Mouse (Mus musculus): ENCODE results near the gene 6430628N08Rik. TPM values are rescaled to one million over a fixed set of nuclear protein-coding genes. Genes with fewer than 3 reads are reported as not detected.

6430628N08Rik gene
- polyA plus RNA-seq, 1 experiment from 2014 or later = not detected

DNA sequence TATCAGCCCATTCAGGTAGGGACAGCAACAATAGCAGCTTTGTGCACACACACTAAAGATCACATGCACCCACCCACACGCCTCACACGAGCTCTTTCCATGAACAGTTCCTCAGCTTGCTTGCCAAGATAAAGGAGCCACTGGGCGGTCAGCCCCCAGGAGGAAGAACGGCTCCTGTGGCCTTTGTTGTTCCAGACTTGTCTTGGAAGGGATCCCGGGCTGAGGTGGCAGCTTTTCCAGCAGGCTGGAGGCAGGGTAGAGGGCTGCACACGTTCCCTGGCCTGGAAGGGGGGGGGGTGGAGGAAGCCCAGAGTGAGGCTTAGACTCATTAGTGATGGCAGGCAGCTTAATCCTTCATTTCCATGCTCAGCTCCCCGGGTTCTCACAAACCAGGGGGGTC is 18.2 kb downstream of the 6430628N08Rik start:
- Histone ChIP-seq H3K36me3 (replicated peaks; ENCODE audit: control insufficient read depth, insufficient read depth, low read depth, low read length) (no peaks in the 10 kb centered on the region), H3K9me3 (replicated peaks; ENCODE audit: control insufficient read depth, low read length) (no peaks in the 10 kb centered on the region), H3K4me1 (ENCODE audit: control insufficient read depth, insufficient read depth, low read length) (no peaks in the 10 kb centered on the region; the same call in 1 of the 2 replicates), H3K4me3 (ENCODE audit: low read depth, low read length) (no peak overlapping the region), H3K9ac (replicated peaks; ENCODE audit: low read length) (no peak overlapping the region), H3K27ac (replicated peaks; ENCODE audit: low read depth, low read length) (no peak overlapping the region), H3K27me3 (ENCODE audit: control insufficient read depth, insufficient read depth, low read length) (peaks cover 17% of the 10 kb centered on the region), H3K4me2 (ENCODE audit: low read depth, low read length) (no peak overlapping the region)
- no peak for ATAC-seq (replicated peaks; ENCODE audit: insufficient number of reproducible peaks, low FRiP score, low TSS enrichment, low read depth)
- no peak for DNase-seq (ENCODE audit: low spot score)
- WGBS = 19% methylated on average over 7 of the region's 7 CpGs

DNA sequence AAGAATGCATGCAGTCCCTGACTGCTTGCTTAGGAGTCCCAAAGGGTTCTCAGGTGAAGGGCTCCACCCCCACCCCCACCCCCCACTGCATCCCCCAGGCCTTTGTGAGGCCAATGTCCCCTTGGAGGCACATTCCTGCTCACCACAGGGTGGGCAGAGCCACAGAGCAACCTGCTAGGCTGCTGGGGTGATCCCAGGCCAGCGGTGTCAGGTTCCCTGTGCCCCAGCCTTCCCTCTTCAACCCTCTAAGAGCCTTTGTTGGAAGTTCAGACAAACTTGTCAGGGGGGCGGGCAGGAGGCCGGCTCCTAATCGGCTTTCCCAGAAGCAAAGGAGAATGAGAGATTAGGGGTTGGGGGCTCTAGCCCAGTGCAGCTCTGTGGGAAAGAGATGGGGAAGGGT is 21.1 kb downstream of the 6430628N08Rik start:
- DNase-seq (ENCODE audit: low spot score) (peak; percentile 46), ATAC-seq (replicated peaks; ENCODE audit: insufficient number of reproducible peaks, low FRiP score, low TSS enrichment, low read depth) (peak; percentile 84)
- Histone ChIP-seq H3K27me3 (ENCODE audit: control insufficient read depth, insufficient read depth, low read length) (peaks cover 2% of the 10 kb centered on the region), H3K9me3 (replicated peaks; ENCODE audit: control insufficient read depth, low read length) (no peaks in the 10 kb centered on the region), H3K27ac (replicated peaks; ENCODE audit: low read depth, low read length) (no peak overlapping the region), H3K4me2 (ENCODE audit: low read depth, low read length) (no peak overlapping the region), H3K4me3 (ENCODE audit: low read depth, low read length) (no peak overlapping the region), H3K36me3 (replicated peaks; ENCODE audit: control insufficient read depth, insufficient read depth, low read depth, low read length) (no peaks in the 10 kb centered on the region), H3K4me1 (ENCODE audit: control insufficient read depth, insufficient read depth, low read length) (no peaks in the 10 kb centered on the region; the same call in 1 of the 2 replicates), H3K9ac (replicated peaks; ENCODE audit: low read length) (no peak overlapping the region)
- WGBS = 0% methylated on average over 4 of the region's 4 CpGs

DNA sequence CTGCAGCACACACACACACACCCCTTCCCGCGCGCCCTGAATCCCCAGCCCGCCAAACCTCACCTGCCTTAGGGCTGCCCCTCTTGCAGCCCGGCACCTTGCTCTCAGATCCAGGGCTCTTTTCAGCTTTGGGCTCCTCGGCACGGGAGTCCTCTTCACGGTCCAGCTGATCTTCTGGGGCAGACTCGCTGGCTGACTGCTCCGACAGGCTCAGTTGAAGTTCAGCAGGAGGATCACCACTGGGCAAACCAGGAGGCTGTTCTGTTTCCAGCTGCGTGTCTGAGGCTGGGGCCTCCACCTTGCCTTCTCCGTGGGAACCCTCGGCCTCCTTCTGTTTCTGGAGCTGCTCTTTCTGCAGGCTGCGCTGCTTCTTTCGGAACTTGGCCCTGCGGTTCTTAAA is 29.4 kb downstream of the 6430628N08Rik start:
- H3K4me2 ChIP-seq (ENCODE audit: low read depth, low read length) = no peak overlapping the region
- H3K27ac ChIP-seq (replicated peaks; ENCODE audit: low read depth, low read length) = no peak overlapping the region
- peaks cover 4% of the 10 kb centered on the region; the same call in 1 of the 2 replicates for H3K27me3 ChIP-seq (ENCODE audit: control insufficient read depth, insufficient read depth, low read length)
- no peaks in the 10 kb centered on the region for H3K9me3 ChIP-seq (replicated peaks; ENCODE audit: control insufficient read depth, low read length)
- H3K4me3 ChIP-seq (ENCODE audit: low read depth, low read length) = no peak overlapping the region
- no peaks in the 10 kb centered on the region for H3K4me1 ChIP-seq (ENCODE audit: control insufficient read depth, insufficient read depth, low read length)
- H3K36me3 ChIP-seq (replicated peaks; ENCODE audit: control insufficient read depth, insufficient read depth, low read depth, low read length) = no peaks in the 10 kb centered on the region
- H3K9ac ChIP-seq (replicated peaks; ENCODE audit: low read length) = no peak overlapping the region
- no peak for ATAC-seq (replicated peaks; ENCODE audit: insufficient number of reproducible peaks, low FRiP score, low TSS enrichment, low read depth)
- DNase-seq (ENCODE audit: low spot score) = no peak
- 79% methylated on average over 16 of the region's 16 CpGs for WGBS

DNA sequence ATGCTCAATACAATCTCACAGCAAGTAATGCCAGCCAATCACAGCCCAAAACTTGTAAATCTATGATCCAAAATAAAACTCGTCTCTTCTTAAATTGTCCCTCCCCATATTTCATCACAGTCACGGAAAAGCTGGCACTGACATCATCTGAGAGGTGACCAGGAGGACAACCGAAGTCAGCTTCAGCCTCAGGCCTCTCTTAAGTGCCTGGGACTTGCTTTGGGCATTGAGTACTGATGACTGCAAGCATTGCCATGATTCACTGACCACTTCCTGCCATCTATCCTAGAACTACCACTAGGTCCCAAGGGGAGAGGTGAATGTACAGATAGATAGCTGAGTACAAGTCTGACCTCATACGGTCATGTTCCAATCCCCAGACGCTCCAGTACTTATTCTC is 32.2 kb downstream of the 6430628N08Rik start:
- Histone ChIP-seq H3K36me3 (replicated peaks; ENCODE audit: control insufficient read depth, insufficient read depth, low read depth, low read length) (no peaks in the 10 kb centered on the region), H3K9me3 (replicated peaks; ENCODE audit: control insufficient read depth, low read length) (no peaks in the 10 kb centered on the region), H3K4me3 (ENCODE audit: low read depth, low read length) (no peak overlapping the region), H3K4me2 (ENCODE audit: low read depth, low read length) (no peak overlapping the region), H3K9ac (replicated peaks; ENCODE audit: low read length) (no peak overlapping the region), H3K4me1 (ENCODE audit: control insufficient read depth, insufficient read depth, low read length) (no peaks in the 10 kb centered on the region), H3K27ac (replicated peaks; ENCODE audit: low read depth, low read length) (no peak overlapping the region), H3K27me3 (ENCODE audit: control insufficient read depth, insufficient read depth, low read length) (peaks cover 6% of the 10 kb centered on the region; the same call in 1 of the 2 replicates)
- ATAC-seq (replicated peaks; ENCODE audit: insufficient number of reproducible peaks, low FRiP score, low TSS enrichment, low read depth) (no peak), DNase-seq (ENCODE audit: low spot score) (no peak)
- 90% methylated on average over 5 of the region's 5 CpGs for WGBS

DNA sequence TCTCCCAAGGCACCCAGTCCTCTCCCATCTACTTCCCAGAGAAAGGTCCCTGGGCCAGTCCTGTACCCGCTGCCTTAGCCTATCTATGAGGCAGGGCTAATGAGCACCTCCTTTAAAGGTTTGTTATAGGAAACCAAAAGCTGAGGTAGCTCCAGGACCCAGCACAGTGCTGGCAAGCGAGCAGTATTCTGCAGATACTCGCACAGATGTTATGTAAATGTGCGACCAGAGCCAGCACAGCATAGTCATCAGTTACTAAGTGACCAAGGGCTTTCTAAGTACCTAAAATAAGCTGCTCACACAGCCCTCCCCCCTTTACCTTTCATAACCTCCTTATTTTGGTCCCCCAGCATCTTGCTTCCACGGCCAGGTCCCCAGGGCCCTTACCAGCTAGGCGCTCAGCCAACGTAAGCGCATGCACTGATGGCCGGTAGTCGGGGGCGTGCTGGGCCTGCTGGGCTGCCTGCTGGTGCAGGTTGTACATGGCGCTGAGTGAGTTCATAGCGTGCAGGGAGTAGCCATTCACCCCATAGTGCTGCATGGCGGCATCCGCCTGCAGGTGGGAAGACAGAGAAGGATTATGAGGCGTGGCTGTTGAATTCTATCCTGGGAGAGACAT is 32.9 kb downstream of the 6430628N08Rik start:
- Histone ChIP-seq H3K9ac (replicated peaks; ENCODE audit: low read length) (no peak overlapping the region), H3K4me3 (ENCODE audit: low read depth, low read length) (no peak overlapping the region), H3K4me2 (ENCODE audit: low read depth, low read length) (no peak overlapping the region), H3K4me1 (ENCODE audit: control insufficient read depth, insufficient read depth, low read length) (no peaks in the 10 kb centered on the region), H3K9me3 (replicated peaks; ENCODE audit: control insufficient read depth, low read length) (no peaks in the 10 kb centered on the region), H3K27ac (replicated peaks; ENCODE audit: low read depth, low read length) (no peak overlapping the region), H3K27me3 (ENCODE audit: control insufficient read depth, insufficient read depth, low read length) (peaks cover 2% of the 10 kb centered on the region; the same call in 1 of the 2 replicates), H3K36me3 (replicated peaks; ENCODE audit: control insufficient read depth, insufficient read depth, low read depth, low read length) (no peaks in the 10 kb centered on the region)
- no peak for DNase-seq (ENCODE audit: low spot score)
- WGBS = 83% methylated on average over 16 of the region's 16 CpGs
- no peak for ATAC-seq (replicated peaks; ENCODE audit: insufficient number of reproducible peaks, low FRiP score, low TSS enrichment, low read depth)

DNA sequence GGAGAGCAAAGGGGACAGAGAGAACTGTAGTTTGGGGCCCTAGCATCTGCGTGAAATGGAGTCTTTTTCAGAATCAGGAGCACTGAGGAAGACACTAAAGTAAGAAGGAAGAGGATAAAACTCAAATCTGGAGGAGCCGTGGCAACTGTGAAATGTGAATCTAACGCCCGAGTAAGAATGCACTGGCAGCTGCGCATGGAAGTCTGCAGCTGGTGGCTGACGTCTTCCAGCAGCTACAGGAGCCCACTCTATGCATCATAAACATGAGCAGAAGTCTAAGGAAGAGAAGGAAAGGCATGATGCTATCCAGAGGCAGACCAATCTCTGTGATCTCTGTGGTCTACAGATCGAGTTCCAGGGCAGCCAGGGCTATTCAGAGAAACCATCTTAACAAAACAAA is 37.2 kb downstream of the 6430628N08Rik start:
- Histone ChIP-seq H3K9ac (replicated peaks; ENCODE audit: low read length) (no peak overlapping the region), H3K27me3 (ENCODE audit: control insufficient read depth, insufficient read depth, low read length) (peaks cover 18% of the 10 kb centered on the region), H3K27ac (replicated peaks; ENCODE audit: low read depth, low read length) (no peak overlapping the region), H3K4me1 (ENCODE audit: control insufficient read depth, insufficient read depth, low read length) (no peaks in the 10 kb centered on the region), H3K4me2 (ENCODE audit: low read depth, low read length) (no peak overlapping the region), H3K36me3 (replicated peaks; ENCODE audit: control insufficient read depth, insufficient read depth, low read depth, low read length) (no peaks in the 10 kb centered on the region), H3K4me3 (ENCODE audit: low read depth, low read length) (no peak overlapping the region), H3K9me3 (replicated peaks; ENCODE audit: control insufficient read depth, low read length) (no peaks in the 10 kb centered on the region)
- no peak for ATAC-seq (replicated peaks; ENCODE audit: insufficient number of reproducible peaks, low FRiP score, low TSS enrichment, low read depth)
- 71% methylated on average over 7 of the region's 7 CpGs for WGBS
- no peak for DNase-seq (ENCODE audit: low spot score)

DNA sequence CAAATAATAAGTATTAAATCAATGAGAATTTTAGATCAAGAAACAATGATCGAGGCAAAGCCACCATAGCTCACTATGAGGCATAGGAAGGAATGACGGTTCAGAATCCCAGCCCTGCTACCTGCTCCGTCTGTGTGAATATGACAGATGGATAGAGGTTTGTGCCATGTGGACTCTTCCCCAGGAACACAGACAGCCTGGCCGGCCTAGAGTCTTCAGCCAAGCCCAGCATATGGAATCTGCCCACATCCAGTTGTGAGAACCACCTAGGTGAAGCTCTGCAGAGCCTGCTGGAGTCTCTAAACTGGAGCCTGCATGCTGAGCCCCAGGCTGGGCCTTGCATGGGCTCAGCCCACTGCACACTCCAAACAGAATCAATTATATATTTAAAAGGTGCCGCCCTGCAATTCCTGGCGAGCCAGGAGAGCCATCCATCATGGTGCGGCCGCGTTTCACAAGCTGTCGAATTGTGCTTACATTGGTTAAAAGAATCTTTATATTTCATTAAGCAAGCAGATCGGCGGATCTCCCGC is 41.2 kb downstream of the 6430628N08Rik start:
- Histone ChIP-seq H3K27ac (replicated peaks; ENCODE audit: low read depth, low read length) (no peak overlapping the region), H3K4me3 (ENCODE audit: low read depth, low read length) (no peak overlapping the region), H3K9me3 (replicated peaks; ENCODE audit: control insufficient read depth, low read length) (no peaks in the 10 kb centered on the region), H3K27me3 (ENCODE audit: control insufficient read depth, insufficient read depth, low read length) (peaks cover 56% of the 10 kb centered on the region), H3K9ac (replicated peaks; ENCODE audit: low read length) (no peak overlapping the region), H3K36me3 (replicated peaks; ENCODE audit: control insufficient read depth, insufficient read depth, low read depth, low read length) (no peaks in the 10 kb centered on the region), H3K4me2 (ENCODE audit: low read depth, low read length) (no peak overlapping the region), H3K4me1 (ENCODE audit: control insufficient read depth, insufficient read depth, low read length) (no peaks in the 10 kb centered on the region)
- no peak for ATAC-seq (replicated peaks; ENCODE audit: insufficient number of reproducible peaks, low FRiP score, low TSS enrichment, low read depth)
- 60% methylated on average over 13 of the region's 13 CpGs for WGBS
- no peak for DNase-seq (ENCODE audit: low spot score)

DNA sequence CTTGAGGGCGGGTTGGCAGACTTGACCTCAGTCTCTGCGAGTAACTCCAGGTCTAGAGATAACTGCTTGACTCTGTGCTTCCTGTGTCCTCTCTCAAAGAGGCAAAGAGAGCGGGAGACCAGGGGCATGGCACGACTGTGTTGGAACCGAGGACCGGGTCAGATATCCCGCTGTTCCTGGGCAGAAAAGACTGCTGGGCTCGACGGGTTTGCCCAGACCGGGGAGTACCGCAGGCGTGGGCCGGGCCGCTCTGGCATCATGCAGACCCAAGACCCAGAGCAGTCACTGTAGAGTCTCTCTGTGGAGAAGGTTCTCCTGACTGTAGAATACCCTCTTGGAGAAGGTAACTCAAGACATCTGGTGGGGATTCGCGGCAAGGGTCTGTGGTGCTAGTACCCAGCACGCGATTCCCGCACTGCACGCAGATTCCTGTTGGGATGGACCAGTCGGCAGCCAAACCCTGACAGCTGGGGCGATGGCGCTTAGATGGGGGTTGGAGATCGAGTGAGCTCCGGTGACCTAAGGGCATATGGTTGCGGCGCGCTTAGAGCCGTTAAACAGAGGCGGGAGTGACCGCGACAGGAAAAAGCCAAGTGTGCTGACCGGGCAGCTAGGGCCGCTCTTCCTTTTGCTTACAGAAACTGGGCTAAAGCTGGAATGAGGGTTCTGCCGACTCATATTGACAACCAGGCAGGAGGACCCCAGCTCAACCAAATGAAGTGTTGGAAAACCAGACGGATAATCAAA is 45.5 kb downstream of the 6430628N08Rik start:
- H3K4me1 ChIP-seq (ENCODE audit: control insufficient read depth, insufficient read depth, low read length) = peaks cover 5% of the 10 kb centered on the region; the same call in 1 of the 2 replicates
- no peak overlapping the region for H3K4me2 ChIP-seq (ENCODE audit: low read depth, low read length)
- no peaks in the 10 kb centered on the region for H3K36me3 ChIP-seq (replicated peaks; ENCODE audit: control insufficient read depth, insufficient read depth, low read depth, low read length)
- H3K9me3 ChIP-seq (replicated peaks; ENCODE audit: control insufficient read depth, low read length) = no peaks in the 10 kb centered on the region
- WGBS = under 1% methylated on average over 36 of the region's 36 CpGs
- no peak overlapping the region for H3K27ac ChIP-seq (replicated peaks; ENCODE audit: low read depth, low read length)
- H3K9ac ChIP-seq (replicated peaks; ENCODE audit: low read length) = no peak overlapping the region
- ATAC-seq (replicated peaks; ENCODE audit: insufficient number of reproducible peaks, low FRiP score, low TSS enrichment, low read depth) = no peak
- DNase-seq (ENCODE audit: low spot score) = peak; percentile 28
- peaks cover 87% of the 10 kb centered on the region for H3K27me3 ChIP-seq (ENCODE audit: control insufficient read depth, insufficient read depth, low read length)
- no peak overlapping the region for H3K4me3 ChIP-seq (ENCODE audit: low read depth, low read length)
